8 mouse cellular contexts compared by ENCODE assay signal in genomic region chrX:166661808-166662207, GRCm38 (mm10).
DNase-seq lines count a peak whose midpoint lies in the region; ATAC-seq and TF ChIP-seq lines count a peak whose summit lies in the region.

No protein-coding gene starts in this region.

- no peak overlapping the region for H3K4me2 ChIP-seq in intestine, embryonic 15.5 days (replicated peaks)
- peak overlapping the region; percentile 2; the same call in 1 of the 2 replicates for H3K4me2 ChIP-seq in limb, embryonic 15.5 days
- H3K4me2 ChIP-seq in midbrain, embryonic 14.5 days (ENCODE audit: low read length) = no peak overlapping the region
- H3K4me2 ChIP-seq in stomach, postnatal 0 days (replicated peaks; ENCODE audit: low read depth) = no peak overlapping the region

- peak overlapping the region; percentile 70; the same call in 1 of the 2 replicates for H3K27ac ChIP-seq in intestine, embryonic 15.5 days
- H3K27ac ChIP-seq in limb, embryonic 15.5 days = peak overlapping the region; percentile 82
- peak overlapping the region; percentile 87 for H3K27ac ChIP-seq in midbrain, embryonic 14.5 days (replicated peaks; ENCODE audit: low read depth, low read length)
- H3K27ac ChIP-seq in stomach, postnatal 0 days (replicated peaks) = peak overlapping the region; percentile 88

- TF ChIP-seq CTCF in stomach, postnatal 0 days (IDR thresholded peaks at IDR 0.05; ENCODE audit: low read depth) = no peak

- no peaks in the 10 kb centered on the region for H3K9me3 ChIP-seq in intestine, embryonic 15.5 days
- no peaks in the 10 kb centered on the region for H3K9me3 ChIP-seq in limb, embryonic 15.5 days
- no peaks in the 10 kb centered on the region for H3K9me3 ChIP-seq in midbrain, embryonic 14.5 days (ENCODE audit: control insufficient read depth, low read length)
- H3K9me3 ChIP-seq in stomach, postnatal 0 days (ENCODE audit: control insufficient read depth, low read length) = no peaks in the 10 kb centered on the region

- H3K9ac ChIP-seq in intestine, embryonic 15.5 days = no peak overlapping the region
- H3K9ac ChIP-seq in limb, embryonic 15.5 days = no peak overlapping the region
- no peak overlapping the region for H3K9ac ChIP-seq in midbrain, embryonic 14.5 days (replicated peaks; ENCODE audit: low read length)
- H3K9ac ChIP-seq in stomach, postnatal 0 days (ENCODE audit: low read length) = no peak overlapping the region

- WGBS in intestine, embryonic 15.5 days = 44% methylated on average over 6 of the region's 6 CpGs
- WGBS in limb, embryonic 15.5 days = 42% methylated on average over 6 of the region's 6 CpGs
- WGBS in midbrain, embryonic 14.5 days = 37% methylated on average over 6 of the region's 6 CpGs
- WGBS in stomach, postnatal 0 days = 27% methylated on average over 6 of the region's 6 CpGs

- H3K4me1 ChIP-seq in intestine, embryonic 15.5 days (replicated peaks) = no peaks in the 10 kb centered on the region
- no peaks in the 10 kb centered on the region; the same call in 1 of the 2 replicates for H3K4me1 ChIP-seq in limb, embryonic 15.5 days
- 0 out of 2 replicates have a peak, but pooled peaks cover 8% of the 10 kb centered on the region for H3K4me1 ChIP-seq in midbrain, embryonic 14.5 days (ENCODE audit: control insufficient read depth, insufficient read depth, low read length)
- no peaks in the 10 kb centered on the region for H3K4me1 ChIP-seq in stomach, postnatal 0 days (replicated peaks; ENCODE audit: control insufficient read depth, insufficient read depth)

- no peaks in the 10 kb centered on the region for H3K36me3 ChIP-seq in intestine, embryonic 15.5 days
- no peaks in the 10 kb centered on the region for H3K36me3 ChIP-seq in limb, embryonic 15.5 days
- no peaks in the 10 kb centered on the region for H3K36me3 ChIP-seq in midbrain, embryonic 14.5 days (ENCODE audit: control insufficient read depth, insufficient read depth, low read length)
- no peaks in the 10 kb centered on the region for H3K36me3 ChIP-seq in stomach, postnatal 0 days (ENCODE audit: control insufficient read depth, insufficient read depth, low read length)

- H3K4me3 ChIP-seq in intestine, embryonic 15.5 days (replicated peaks) = no peak overlapping the region
- no peak overlapping the region for H3K4me3 ChIP-seq in limb, embryonic 15.5 days
- no peak overlapping the region for H3K4me3 ChIP-seq in midbrain, embryonic 14.5 days (replicated peaks; ENCODE audit: low read depth, low read length)
- no peak overlapping the region for H3K4me3 ChIP-seq in stomach, postnatal 0 days (ENCODE audit: low read depth, low read length)

- no peaks in the 10 kb centered on the region for H3K27me3 ChIP-seq in intestine, embryonic 15.5 days (replicated peaks)
- peaks cover 9% of the 10 kb centered on the region; the same call in 1 of the 2 replicates for H3K27me3 ChIP-seq in limb, embryonic 15.5 days
- H3K27me3 ChIP-seq in midbrain, embryonic 14.5 days (ENCODE audit: control insufficient read depth, insufficient read depth, low read length) = no peaks in the 10 kb centered on the region
- no peaks in the 10 kb centered on the region for H3K27me3 ChIP-seq in stomach, postnatal 0 days (ENCODE audit: control insufficient read depth, insufficient read depth, low read length)

- peak; percentile 95 for ATAC-seq in granulocyte monocyte progenitor cell, adult 5-6 weeks (replicated peaks; ENCODE audit: poor library complexity, severe bottlenecking)
- peak; percentile 81 for ATAC-seq in intestine, embryonic 15.5 days
- peak; percentile 72; the same call in 1 of the 2 replicates for ATAC-seq in limb, embryonic 15.5 days (ENCODE audit: insufficient number of reproducible peaks, low FRiP score, low TSS enrichment, low read depth)
- ATAC-seq in midbrain, embryonic 14.5 days (ENCODE audit: low FRiP score, low TSS enrichment) = no peak; the same call in 1 of the 2 replicates
- peak; percentile 93 for ATAC-seq in stomach, postnatal 0 days (ENCODE audit: low FRiP score, low TSS enrichment)

- no peak for TF ChIP-seq EP300 in stomach, postnatal 0 days (optimal IDR thresholded peaks at IDR 0.05)

- peak; percentile 27 for DNase-seq in right cerebral cortex, adult 18-20 months
- no peak for DNase-seq in right cerebral cortex, postnatal 4 days
- peak; percentile 41 for DNase-seq in embryo, embryonic 11 days
- DNase-seq in midbrain, embryonic 14.5 days = no peak
- peak; percentile 56 for DNase-seq in stomach, postnatal 0 days (ENCODE audit: low spot score)

Comparison
In these comparisons a context has a peak if more than half of its experiments do, and no peak if none do; other contexts are left out.
1. DNase-seq: peak in right cerebral cortex, adult 18-20 months (single experiment), embryo, embryonic 11 days (single experiment) and stomach, postnatal 0 days (single experiment); none in right cerebral cortex, postnatal 4 days (single experiment) and midbrain, embryonic 14.5 days (single experiment).
2. Peak in every context shown above with its lines, with median percentiles within 50 percentile points of each other: H3K27ac ChIP-seq.